Mouse (Mus musculus): Measurements from ENCODE around the gene Senp3. TPM values are rescaled to one million over a fixed set of nuclear protein-coding genes. Genes with fewer than 3 reads are reported as not detected.

Gene Senp3
- polyA plus RNA-seq, 1 experiment from 2014 or later: 81.8 TPM

DNA sequence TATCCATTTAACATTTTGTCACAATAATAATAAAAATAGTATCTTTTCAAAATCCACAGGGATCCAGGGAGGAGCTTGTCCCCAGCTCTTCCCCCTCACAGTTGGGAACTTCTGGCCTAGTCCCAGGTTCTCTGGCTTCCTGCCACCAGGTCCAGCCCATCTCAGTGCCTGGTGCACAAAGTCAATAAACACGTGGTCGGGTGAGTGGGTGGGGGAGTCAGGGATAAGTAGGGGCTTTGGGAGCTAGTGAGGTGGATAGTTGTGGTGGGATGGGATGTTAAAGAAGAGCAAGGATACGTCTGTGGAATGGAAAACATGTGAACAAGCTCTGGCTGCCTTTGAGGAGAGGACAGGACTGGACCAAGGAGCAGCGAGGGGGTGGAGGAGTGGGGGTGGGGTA lies 4.5 kb upstream of the Senp3 start:
- 16% methylated on average over 4 of the region's 4 CpGs for WGBS
- Histone ChIP-seq H3K27ac (ENCODE audit: low read depth, low read length) (no peak overlapping the region), H3K9me3 (replicated peaks; ENCODE audit: control insufficient read depth, low read length) (no peaks in the 10 kb centered on the region), H3K4me2 (ENCODE audit: low read length) (no peak overlapping the region), H3K9ac (ENCODE audit: low read length) (no peak overlapping the region), H3K27me3 (replicated peaks; ENCODE audit: control insufficient read depth, insufficient read depth, low read length) (no peaks in the 10 kb centered on the region), H3K4me1 (ENCODE audit: control insufficient read depth, insufficient read depth, low read length) (peaks cover 14% of the 10 kb centered on the region; the same call in 1 of the 2 replicates), H3K36me3 (ENCODE audit: control insufficient read depth, insufficient read depth, low read length) (no peaks in the 10 kb centered on the region), H3K4me3 (ENCODE audit: low read depth, low read length) (no peak overlapping the region)
- DNase-seq (ENCODE audit: low spot score) (no peak), ATAC-seq (no peak)

DNA sequence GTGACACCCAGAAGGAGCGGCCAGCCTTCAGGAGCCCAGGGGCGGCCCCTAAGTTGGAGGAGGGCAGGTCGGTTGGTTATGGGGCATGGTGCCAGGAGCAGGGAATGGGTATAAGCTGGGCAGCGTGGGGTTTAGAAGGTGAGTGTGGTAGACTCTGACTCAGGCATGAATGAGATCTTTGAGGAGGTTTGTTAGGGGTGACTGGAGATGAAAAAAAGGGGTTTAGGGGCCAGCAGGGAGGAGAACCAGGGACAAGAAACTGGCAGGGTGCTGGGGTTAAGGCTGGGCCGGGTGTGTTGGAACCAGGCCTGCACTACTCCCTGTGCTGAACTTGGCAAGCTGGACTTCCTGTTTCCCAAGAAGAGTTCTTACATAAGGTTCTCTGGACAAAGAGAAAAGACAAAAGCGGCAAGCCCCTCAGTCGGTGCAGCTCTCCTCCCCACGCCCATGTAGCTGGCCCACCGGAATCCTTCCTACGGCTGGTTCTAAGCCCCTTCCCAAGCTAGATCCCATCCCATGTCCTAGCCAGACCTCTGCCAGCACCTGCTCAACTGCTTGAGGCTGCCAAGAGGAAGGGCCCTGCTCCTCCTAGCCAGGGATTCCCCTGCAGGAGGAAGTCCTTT lies 3.8 kb upstream of the Senp3 start, which contains the start of gene Tnfsf13:
TSS of gene Tnfsf13 (minus strand) at position 259 of the 623 bp plus-strand sequence.
- peak within 1 kb of the TSS; percentile 52 for H3K27ac ChIP-seq (ENCODE audit: low read depth, low read length)
- peak; percentile 45 for DNase-seq (ENCODE audit: low spot score)
- no peaks in the 10 kb centered on the region for H3K9me3 ChIP-seq (replicated peaks; ENCODE audit: control insufficient read depth, low read length)
- H3K27me3 ChIP-seq (replicated peaks; ENCODE audit: control insufficient read depth, insufficient read depth, low read length): no peaks in the 10 kb centered on the region
- WGBS: 51% methylated on average over 10 of the region's 10 CpGs
- no peak for ATAC-seq
- no peaks in the 10 kb centered on the region for H3K36me3 ChIP-seq (ENCODE audit: control insufficient read depth, insufficient read depth, low read length)
- no peak within 1 kb of the TSS for H3K4me3 ChIP-seq (ENCODE audit: low read depth, low read length)
- H3K9ac ChIP-seq (ENCODE audit: low read length): peak within 1 kb of the TSS; percentile 29; the same call in 1 of the 2 replicates
- peaks cover 19% of the 10 kb centered on the region for H3K4me1 ChIP-seq (ENCODE audit: control insufficient read depth, insufficient read depth, low read length)
- H3K4me2 ChIP-seq (ENCODE audit: low read length): no peak within 1 kb of the TSS

DNA sequence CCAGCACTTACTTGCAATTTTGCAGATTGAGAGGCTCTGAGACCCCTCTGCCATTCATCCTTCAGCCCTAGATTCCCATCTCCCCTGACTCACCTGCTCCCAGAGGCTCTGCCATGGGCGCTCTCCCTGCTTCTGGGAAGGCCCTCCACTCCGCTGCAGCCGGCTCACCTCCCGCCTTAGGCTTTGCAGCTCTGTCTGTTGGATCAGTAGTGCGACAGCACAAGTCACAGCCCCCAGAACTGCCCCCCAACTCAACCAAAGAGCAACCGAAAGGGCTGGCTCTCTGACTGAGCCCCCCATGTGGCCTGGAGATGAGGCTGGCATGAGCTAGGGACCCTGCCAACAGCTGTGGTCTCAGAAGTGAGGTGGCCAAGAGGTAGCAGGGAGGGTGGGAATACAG lies 3.1 kb upstream of the Senp3 start:
- ATAC-seq: no peak
- no peak for DNase-seq (ENCODE audit: low spot score)
- H3K27me3 ChIP-seq (replicated peaks; ENCODE audit: control insufficient read depth, insufficient read depth, low read length): no peaks in the 10 kb centered on the region
- no peak overlapping the region for H3K27ac ChIP-seq (ENCODE audit: low read depth, low read length)
- H3K4me2 ChIP-seq (ENCODE audit: low read length): no peak overlapping the region
- no peaks in the 10 kb centered on the region for H3K9me3 ChIP-seq (replicated peaks; ENCODE audit: control insufficient read depth, low read length)
- peaks cover 3% of the 10 kb centered on the region for H3K36me3 ChIP-seq (ENCODE audit: control insufficient read depth, insufficient read depth, low read length)
- H3K4me3 ChIP-seq (ENCODE audit: low read depth, low read length): no peak overlapping the region
- H3K9ac ChIP-seq (ENCODE audit: low read length): no peak overlapping the region
- peaks cover 23% of the 10 kb centered on the region for H3K4me1 ChIP-seq (ENCODE audit: control insufficient read depth, insufficient read depth, low read length)
- 79% methylated on average over 6 of the region's 6 CpGs for WGBS

DNA sequence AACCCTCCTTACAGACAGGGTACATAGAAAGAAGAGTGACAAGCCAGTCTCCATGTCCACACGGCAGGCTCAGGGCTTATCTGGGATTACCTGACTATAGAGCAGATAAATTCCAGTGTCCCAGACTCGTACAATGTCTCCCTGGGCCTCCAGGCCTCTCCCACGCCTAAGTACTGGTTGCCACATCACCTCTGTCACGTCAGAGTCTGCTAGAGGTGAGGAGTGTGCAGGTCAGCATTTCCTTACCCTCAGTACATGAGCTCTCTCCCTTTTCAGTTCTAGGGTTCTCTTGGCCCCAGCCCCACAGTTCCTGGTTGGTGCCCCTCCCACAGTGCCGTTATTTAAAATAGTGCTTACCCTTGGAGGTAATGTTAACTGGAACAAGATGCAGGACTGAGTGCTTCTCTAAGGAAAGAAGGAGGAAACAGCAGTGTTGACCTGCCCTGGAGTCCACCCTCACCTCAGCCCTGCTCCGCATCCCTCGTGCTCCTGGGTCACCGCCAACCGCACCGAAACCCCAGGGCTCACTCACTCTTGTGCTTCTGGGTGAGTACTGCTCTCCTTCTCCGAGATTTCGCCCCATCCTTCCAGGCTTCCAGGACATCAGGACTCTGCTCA lies 2.4 kb upstream of the Senp3 start:
- H3K36me3 ChIP-seq (ENCODE audit: control insufficient read depth, insufficient read depth, low read length): peaks cover 10% of the 10 kb centered on the region
- H3K27ac ChIP-seq (ENCODE audit: low read depth, low read length): no peak overlapping the region
- peaks cover 25% of the 10 kb centered on the region for H3K4me1 ChIP-seq (ENCODE audit: control insufficient read depth, insufficient read depth, low read length)
- H3K9me3 ChIP-seq (replicated peaks; ENCODE audit: control insufficient read depth, low read length): no peaks in the 10 kb centered on the region
- DNase-seq (ENCODE audit: low spot score) (no peak), ATAC-seq (no peak)
- H3K27me3 ChIP-seq (replicated peaks; ENCODE audit: control insufficient read depth, insufficient read depth, low read length): no peaks in the 10 kb centered on the region
- no peak overlapping the region for H3K4me2 ChIP-seq (ENCODE audit: low read length)
- no peak overlapping the region for H3K9ac ChIP-seq (ENCODE audit: low read length)
- no peak overlapping the region for H3K4me3 ChIP-seq (ENCODE audit: low read depth, low read length)
- 80% methylated on average over 12 of the region's 12 CpGs for WGBS

DNA sequence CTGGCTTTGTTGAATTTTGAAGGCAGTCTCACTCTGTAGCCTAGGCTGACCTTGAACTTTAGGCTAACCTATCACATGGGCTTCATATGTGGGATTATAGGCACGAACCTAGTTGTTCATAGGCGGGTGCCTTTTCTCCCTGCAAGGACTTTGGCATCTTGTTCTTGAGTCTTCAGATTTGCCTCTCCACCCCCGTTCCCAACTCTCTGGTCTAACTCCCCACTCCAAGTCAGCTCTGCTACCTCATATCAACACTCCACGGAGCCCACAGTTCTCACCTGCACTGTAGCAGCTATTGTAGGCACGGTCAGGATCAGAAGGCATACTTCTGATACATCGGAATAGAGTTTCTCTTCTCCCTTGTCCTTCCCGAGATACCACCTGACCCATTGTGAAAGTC lies 1.7 kb upstream of the Senp3 start:
- no peak overlapping the region for H3K4me3 ChIP-seq (ENCODE audit: low read depth, low read length)

DNA sequence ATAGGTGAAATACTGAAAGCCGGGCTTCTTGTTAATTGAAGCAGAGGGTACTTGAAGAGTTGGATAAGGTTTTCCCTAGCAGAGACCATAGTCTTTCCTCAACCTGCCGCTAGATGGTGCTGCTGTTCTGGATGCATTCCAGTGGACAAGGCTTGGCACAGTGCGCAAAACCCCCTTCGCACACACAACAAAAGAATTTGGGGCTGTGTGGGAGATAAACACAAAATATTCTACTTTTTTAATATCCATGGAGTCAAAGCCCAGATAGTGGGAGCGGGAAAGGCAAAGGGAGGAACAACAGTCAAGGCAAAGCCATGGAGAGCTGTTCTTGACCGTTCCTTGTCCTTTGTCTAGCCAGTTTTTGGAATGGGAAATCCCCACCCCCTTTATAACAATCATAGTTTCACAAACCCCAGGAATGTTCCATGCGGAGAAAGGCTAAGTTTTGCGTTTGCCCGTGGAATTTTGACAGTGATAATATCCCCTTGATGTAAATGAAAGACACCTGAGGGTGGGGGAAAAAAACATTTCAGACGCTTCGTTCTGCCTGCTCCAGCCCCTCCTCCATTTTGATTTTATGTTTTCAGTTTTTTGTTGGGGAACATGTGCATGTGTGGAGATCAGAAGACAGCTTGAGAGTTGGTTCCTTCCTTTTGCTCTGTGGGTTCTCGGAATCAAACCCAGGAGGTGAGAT lies 1.1 kb upstream of the Senp3 start:
- peaks cover 20% of the 10 kb centered on the region for H3K36me3 ChIP-seq (ENCODE audit: control insufficient read depth, insufficient read depth, low read length)
- peak; percentile 96 for DNase-seq (ENCODE audit: low spot score)
- WGBS: 22% methylated on average over 12 of the region's 12 CpGs
- peak; percentile 46 for ATAC-seq
- peak overlapping the region; percentile 93 for H3K27ac ChIP-seq (ENCODE audit: low read depth, low read length)
- H3K9me3 ChIP-seq (replicated peaks; ENCODE audit: control insufficient read depth, low read length): no peaks in the 10 kb centered on the region
- peaks cover 25% of the 10 kb centered on the region for H3K4me1 ChIP-seq (ENCODE audit: control insufficient read depth, insufficient read depth, low read length)
- H3K4me3 ChIP-seq (ENCODE audit: low read depth, low read length): no peak overlapping the region
- H3K9ac ChIP-seq (ENCODE audit: low read length): peak overlapping the region; percentile 57
- H3K4me2 ChIP-seq (ENCODE audit: low read length): peak overlapping the region; percentile 97
- H3K27me3 ChIP-seq (replicated peaks; ENCODE audit: control insufficient read depth, insufficient read depth, low read length): no peaks in the 10 kb centered on the region

More for the DNA sequence above, 1.7 kb upstream of the Senp3 start:
- Histone ChIP-seq H3K27me3 (replicated peaks; ENCODE audit: control insufficient read depth, insufficient read depth, low read length) (no peaks in the 10 kb centered on the region), H3K9me3 (replicated peaks; ENCODE audit: control insufficient read depth, low read length) (no peaks in the 10 kb centered on the region), H3K27ac (ENCODE audit: low read depth, low read length) (peak overlapping the region; percentile 93; the same call in 1 of the 2 replicates), H3K4me2 (ENCODE audit: low read length) (peak overlapping the region; percentile 97; the same call in 1 of the 2 replicates), H3K9ac (ENCODE audit: low read length) (no peak overlapping the region), H3K36me3 (ENCODE audit: control insufficient read depth, insufficient read depth, low read length) (peaks cover 14% of the 10 kb centered on the region), H3K4me1 (ENCODE audit: control insufficient read depth, insufficient read depth, low read length) (peaks cover 25% of the 10 kb centered on the region)
- 84% methylated on average over 7 of the region's 7 CpGs for WGBS
- ATAC-seq (no peak), DNase-seq (ENCODE audit: low spot score) (no peak)

DNA sequence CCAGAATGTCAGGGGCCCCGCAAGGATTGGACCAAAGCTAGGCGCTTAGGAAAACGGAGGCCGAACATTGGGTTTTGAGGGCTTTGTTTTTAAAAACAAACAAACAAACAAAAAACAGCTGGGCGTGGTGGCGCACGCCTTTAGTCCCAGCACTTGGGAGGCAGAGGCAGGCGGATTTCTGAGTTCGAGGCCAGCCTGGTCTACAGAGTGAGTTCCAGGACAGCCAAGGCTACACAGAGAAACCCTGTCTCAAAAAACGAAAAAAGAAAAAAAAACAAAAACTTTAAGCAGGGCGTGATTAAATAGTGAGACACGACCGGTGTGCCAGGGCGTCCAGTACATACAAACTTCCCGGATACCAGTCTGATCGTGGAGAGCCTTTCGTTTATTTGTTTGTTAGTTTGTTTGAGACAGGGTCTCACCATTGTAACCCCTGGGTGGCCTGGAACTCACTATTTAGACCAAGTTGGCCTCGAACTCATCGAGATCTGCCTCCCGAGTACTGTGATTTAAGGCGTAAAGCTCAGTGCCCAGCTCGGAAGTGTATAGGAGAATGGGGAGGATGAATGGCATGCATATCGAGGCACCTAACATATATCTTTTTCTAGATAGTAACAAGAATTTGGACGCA lies 440 bp upstream of the Senp3 start:
- Histone ChIP-seq H3K27me3 (replicated peaks; ENCODE audit: control insufficient read depth, insufficient read depth, low read length) (no peaks in the 10 kb centered on the region), H3K9ac (ENCODE audit: low read length) (peak overlapping the region; percentile 64), H3K27ac (ENCODE audit: low read depth, low read length) (peak overlapping the region; percentile 93), H3K4me3 (ENCODE audit: low read depth, low read length) (peak overlapping the region; percentile 63), H3K9me3 (replicated peaks; ENCODE audit: control insufficient read depth, low read length) (no peaks in the 10 kb centered on the region), H3K4me1 (ENCODE audit: control insufficient read depth, insufficient read depth, low read length) (peaks cover 25% of the 10 kb centered on the region), H3K36me3 (ENCODE audit: control insufficient read depth, insufficient read depth, low read length) (peaks cover 26% of the 10 kb centered on the region), H3K4me2 (ENCODE audit: low read length) (peak overlapping the region; percentile 97)
- DNase-seq (ENCODE audit: low spot score) (no peak), ATAC-seq (peak; percentile 21)
- WGBS: 26% methylated on average over 24 of the region's 24 CpGs

DNA sequence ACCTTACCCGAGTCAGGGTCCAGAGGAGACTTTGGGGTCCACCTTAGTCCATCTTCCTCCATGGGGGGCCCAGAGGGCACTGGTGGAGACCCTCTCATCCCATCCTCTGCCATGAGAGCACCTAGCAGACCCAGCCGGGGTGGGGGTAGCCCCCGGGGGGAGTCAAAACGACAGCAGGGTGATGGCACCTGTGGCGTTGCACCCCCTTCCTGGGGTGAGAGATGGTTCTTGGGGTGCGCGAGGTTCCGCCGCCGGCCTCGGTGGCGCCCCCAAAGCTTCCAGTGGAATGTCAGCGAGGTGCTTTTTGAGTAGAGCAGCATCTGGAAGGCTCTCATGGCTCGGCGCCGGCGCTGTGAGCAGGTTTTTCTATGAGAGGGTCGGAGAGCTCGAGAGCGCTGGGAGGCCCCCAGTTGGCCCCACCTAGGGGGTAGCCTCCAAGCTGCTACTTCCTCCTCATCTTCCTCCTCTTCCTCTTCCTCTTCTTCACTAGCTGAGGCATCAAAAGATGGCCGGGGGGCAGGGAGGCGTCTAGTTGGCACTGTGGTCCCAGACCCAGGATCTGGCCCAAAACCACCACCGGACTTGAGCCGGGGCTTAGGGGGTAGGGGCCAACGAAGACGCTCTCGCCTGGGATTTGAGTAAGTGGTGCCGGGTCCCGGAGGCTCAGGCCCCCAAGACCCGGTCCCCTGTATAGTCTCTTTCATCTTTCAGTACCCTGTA lies 1.6 kb downstream of the Senp3 start:
- peaks cover 47% of the 10 kb centered on the region for H3K36me3 ChIP-seq (ENCODE audit: control insufficient read depth, insufficient read depth, low read length)
- no peak for ATAC-seq
- H3K4me1 ChIP-seq (ENCODE audit: control insufficient read depth, insufficient read depth, low read length): peaks cover 15% of the 10 kb centered on the region
- no peak overlapping the region for H3K27ac ChIP-seq (ENCODE audit: low read depth, low read length)
- H3K9ac ChIP-seq (ENCODE audit: low read length): peak overlapping the region; percentile 79; the same call in 1 of the 2 replicates
- peak overlapping the region; percentile 97 for H3K4me2 ChIP-seq (ENCODE audit: low read length)
- peak overlapping the region; percentile 63 for H3K4me3 ChIP-seq (ENCODE audit: low read depth, low read length)
- no peaks in the 10 kb centered on the region for H3K9me3 ChIP-seq (replicated peaks; ENCODE audit: control insufficient read depth, low read length)
- 93% methylated on average over 30 of the region's 30 CpGs for WGBS
- H3K27me3 ChIP-seq (replicated peaks; ENCODE audit: control insufficient read depth, insufficient read depth, low read length): no peaks in the 10 kb centered on the region
- no peak for DNase-seq (ENCODE audit: low spot score)
